Mouse (Mus musculus) lung, embryonic 16.5 days (tissue): ENCODE measurements around the gene Aoc1. TPM values are rescaled to one million over a fixed set of nuclear protein-coding genes. Genes with fewer than 3 reads are reported as not detected.
"Not testable (repeated sequence)": the region's sequence is repeated elsewhere in the genome, so short reads cannot be mapped to it uniquely, and the experiment has no call there.

ENCODE experiments used
- ATAC-seq: fragments of 200-750 bp; cut with Nextera tagmentation; 2 replicates; pipeline ENCODE4 v1.8.0; 2017; ENCODE audit warnings: low read depth, mild to moderate bottlenecking, moderate library complexity
- H3K27ac ChIP-seq: fragments of 300-500 bp; sonication (generic); 2 replicates; pipeline ENCODE4 v1.5.1; 2014; ENCODE audit warnings: mild to moderate bottlenecking, control low read depth, low read length
- H3K27me3 ChIP-seq: fragments of 300-500 bp; sonication (generic); 2 replicates; pipeline ENCODE4 v1.6.1; 2014; ENCODE audit warnings: low read depth, low read length, mixed read lengths; ENCODE audit not compliant: control insufficient read depth, insufficient read depth
- H3K36me3 ChIP-seq: fragments of 300-500 bp; sonication (generic); 2 replicates; pipeline ENCODE4 v1.6.1; 2014; ENCODE audit warnings: low read length; ENCODE audit not compliant: control insufficient read depth, insufficient read depth
- H3K4me1 ChIP-seq: fragments of 300-500 bp; sonication (generic); replicated peaks from 2 replicates; pipeline ENCODE4 v1.6.1; 2014; ENCODE audit warnings: low read length, mixed read lengths; ENCODE audit not compliant: control insufficient read depth, insufficient read depth
- H3K4me2 ChIP-seq: fragments of 300-500 bp; sonication (generic); 2 replicates; pipeline ENCODE4 v1.6.1; 2014; ENCODE audit warnings: low read depth, low read length, control low read depth
- H3K4me3 ChIP-seq: fragments of 300-500 bp; sonication (generic); 2 replicates; pipeline ENCODE4 v1.5.1; 2014; ENCODE audit warnings: mild to moderate bottlenecking, low read length, control low read depth
- H3K9ac ChIP-seq: fragments of 300-500 bp; sonication (generic); 2 replicates; pipeline ENCODE4 v1.6.1; 2014; ENCODE audit warnings: low read length, control low read depth
- H3K9me3 ChIP-seq: fragments of 300-500 bp; sonication (generic); 2 replicates; pipeline ENCODE4 v1.6.1; 2016; ENCODE audit warnings: low read length; ENCODE audit not compliant: control insufficient read depth
- WGBS: fragments of 180-500 bp; shearing (Covaris S2); extraction: QIAGEN DNeasy Blood & Tissue Kit; methylation state at CpG from one replicate; pipeline ENCODE4 v1.1.7; 2014; 5-methylcytosine and 5-hydroxymethylcytosine counted together
- polyA plus RNA-seq: library from polyadenylated mRNA; unstranded; fragments of >200 nt; fragmentation: Nextera tagmentation; extraction: Ambion mirVana; gene quantifications from 2 replicates; pipeline ENCODE4 v1.2.1, GENCODE M21; 2015

The Aoc1 gene
- polyA plus RNA-seq, 1 experiment from 2014 or later, result not detected

GRCm38 (mm10) chr6:48896956-48897355, 24.3 kb downstream of the Aoc1 start:
- Histone ChIP-seq H3K27me3 (no peaks in the 10 kb centered on the region), H3K4me1 (no peaks in the 10 kb centered on the region), H3K36me3 (no peaks in the 10 kb centered on the region), H3K27ac (no peak overlapping the region), H3K4me2 (no peak overlapping the region), H3K4me3 (no peak overlapping the region), H3K9ac (no peak overlapping the region), H3K9me3 (no peaks in the 10 kb centered on the region)
- no peak for ATAC-seq
- 81% methylated on average over 5 of the region's 5 CpGs for WGBS

- not testable (repeated sequence) for H3K4me2 ChIP-seq, H3K9ac ChIP-seq, H3K27me3 ChIP-seq, ATAC-seq, H3K4me1 ChIP-seq, H3K36me3 ChIP-seq, H3K9me3 ChIP-seq, H3K4me3 ChIP-seq, H3K27ac ChIP-seq
- 85% methylated on average over 11 of the region's 11 CpGs for WGBS
These were observed 28.6 kb downstream of the Aoc1 start for GRCm38 (mm10) chr6:48901316-48901715.

GRCm38 (mm10) chr6:48902511-48903406, 30.1 kb downstream of the Aoc1 start:
- Histone ChIP-seq H3K27ac (no peak overlapping the region), H3K36me3 (no peaks in the 10 kb centered on the region), H3K27me3 (no peaks in the 10 kb centered on the region), H3K4me2 (no peak overlapping the region), H3K4me3 (no peak overlapping the region), H3K9ac (no peak overlapping the region), H3K9me3 (no peaks in the 10 kb centered on the region), H3K4me1 (no peaks in the 10 kb centered on the region)
- WGBS, result 75% methylated on average over 17 of the region's 17 CpGs
- ATAC-seq, result no peak

- H3K9me3 ChIP-seq, result no peaks in the 10 kb centered on the region
- no peak overlapping the region for H3K27ac ChIP-seq
- no peak overlapping the region for H3K9ac ChIP-seq
- H3K4me1 ChIP-seq, result no peaks in the 10 kb centered on the region
- H3K4me3 ChIP-seq, result no peak overlapping the region
- 61% methylated on average over 4 of the region's 4 CpGs for WGBS
- ATAC-seq, result no peak
- H3K4me2 ChIP-seq, result no peak overlapping the region
- no peaks in the 10 kb centered on the region for H3K27me3 ChIP-seq
- no peaks in the 10 kb centered on the region for H3K36me3 ChIP-seq
These were observed 30.7 kb downstream of the Aoc1 start for GRCm38 (mm10) chr6:48903437-48903836.

- WGBS, result 90% methylated on average over 13 of the region's 13 CpGs
- Histone ChIP-seq H3K4me2 (no peak overlapping the region), H3K36me3 (no peaks in the 10 kb centered on the region), H3K27me3 (no peaks in the 10 kb centered on the region), H3K27ac (no peak overlapping the region), H3K4me3 (no peak overlapping the region), H3K9ac (no peak overlapping the region), H3K4me1 (no peaks in the 10 kb centered on the region), H3K9me3 (no peaks in the 10 kb centered on the region)
- no peak for ATAC-seq
These were observed 32.9 kb downstream of the Aoc1 start for GRCm38 (mm10) chr6:48905606-48906005.

- Histone ChIP-seq H3K4me1 (no peaks in the 10 kb centered on the region), H3K9me3 (no peaks in the 10 kb centered on the region), H3K4me3 (no peak overlapping the region), H3K9ac (no peak overlapping the region), H3K27ac (no peak overlapping the region), H3K4me2 (no peak overlapping the region), H3K27me3 (no peaks in the 10 kb centered on the region), H3K36me3 (no peaks in the 10 kb centered on the region)
- WGBS, result 94% methylated on average over 14 of the region's 14 CpGs
- ATAC-seq, result no peak
These were observed 33.7 kb downstream of the Aoc1 start for GRCm38 (mm10) chr6:48906371-48906770.

- no peaks in the 10 kb centered on the region for H3K27me3 ChIP-seq
- no peak overlapping the region for H3K27ac ChIP-seq
- H3K9me3 ChIP-seq, result no peaks in the 10 kb centered on the region
- H3K4me1 ChIP-seq, result no peaks in the 10 kb centered on the region
- no peak overlapping the region for H3K9ac ChIP-seq
- H3K36me3 ChIP-seq, result no peaks in the 10 kb centered on the region
- no peak overlapping the region for H3K4me3 ChIP-seq
- H3K4me2 ChIP-seq, result no peak overlapping the region
- ATAC-seq, result no peak
- 67% methylated on average over 1 of the region's 1 CpGs for WGBS
These were observed 36.5 kb downstream of the Aoc1 start for GRCm38 (mm10) chr6:48909229-48909628.

GRCm38 (mm10) chr6:48912033-48912432, 39.3 kb downstream of the Aoc1 start:
- Histone ChIP-seq H3K9me3 (no peaks in the 10 kb centered on the region), H3K4me2 (no peak overlapping the region), H3K27ac (no peak overlapping the region), H3K27me3 (no peaks in the 10 kb centered on the region), H3K9ac (no peak overlapping the region), H3K36me3 (no peaks in the 10 kb centered on the region), H3K4me3 (no peak overlapping the region), H3K4me1 (no peaks in the 10 kb centered on the region)
- 32% methylated on average over 3 of the region's 3 CpGs for WGBS
- ATAC-seq, result no peak

- no peak for ATAC-seq
- 89% methylated on average over 2 of the region's 2 CpGs for WGBS
- no peaks in the 10 kb centered on the region for H3K4me1 ChIP-seq
- H3K9ac ChIP-seq, result no peak overlapping the region
- H3K27me3 ChIP-seq, result no peaks in the 10 kb centered on the region
- H3K27ac ChIP-seq, result no peak overlapping the region
- no peak overlapping the region for H3K4me2 ChIP-seq
- no peak overlapping the region for H3K4me3 ChIP-seq
- no peaks in the 10 kb centered on the region for H3K36me3 ChIP-seq
- H3K9me3 ChIP-seq, result no peaks in the 10 kb centered on the region
These were observed 40.9 kb downstream of the Aoc1 start for GRCm38 (mm10) chr6:48913587-48913986.
